Mouse (Mus musculus): ENCODE data around the gene Srrm4.

Srrm4 gene

DNA sequence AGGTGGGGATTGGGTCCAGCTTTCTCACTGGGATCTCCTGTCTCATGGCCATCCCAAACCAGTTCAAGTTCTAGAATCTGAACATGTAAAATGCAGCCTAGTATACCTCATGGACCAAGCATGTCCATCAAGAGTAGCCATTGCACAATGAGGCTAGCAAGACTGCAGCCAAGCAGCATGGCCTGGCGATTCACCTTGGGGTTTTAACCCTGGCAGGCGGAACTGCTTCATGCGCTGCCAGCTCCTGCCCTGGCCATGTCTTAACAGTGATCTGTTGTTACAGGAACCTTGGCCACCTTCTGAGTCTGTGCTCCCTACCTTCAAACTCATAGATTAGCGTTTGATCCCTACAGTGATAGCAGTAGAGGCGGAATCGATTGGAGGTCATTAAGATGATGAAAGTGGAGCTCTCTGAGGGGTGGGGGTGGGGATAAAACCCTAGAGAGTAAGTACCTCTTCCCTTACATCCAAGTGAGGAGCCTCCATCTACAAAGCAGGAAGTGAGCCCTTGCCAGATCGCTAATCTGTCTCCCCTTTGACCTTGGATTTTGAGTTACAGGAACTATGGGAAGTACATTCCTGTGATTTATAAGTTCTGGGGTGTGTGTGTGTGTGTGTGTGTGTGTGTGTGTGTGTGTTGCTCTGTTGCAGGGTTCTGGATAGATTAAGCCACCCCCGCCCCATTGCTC lies 191.4 kb downstream of the Srrm4 start:
- DNase-seq = no peak

- DNase-seq = no peak
These were observed 195.5 kb downstream of the Srrm4 start for GRCm38 (mm10) chr5:116396104-116396503.

- DNase-seq = no peak
These were observed 199.0 kb downstream of the Srrm4 start for GRCm38 (mm10) chr5:116392603-116393002.

- peak; percentile 7 to 19 for DNase-seq
These were observed 201.6 kb downstream of the Srrm4 start for GRCm38 (mm10) chr5:116389856-116390542.

DNA sequence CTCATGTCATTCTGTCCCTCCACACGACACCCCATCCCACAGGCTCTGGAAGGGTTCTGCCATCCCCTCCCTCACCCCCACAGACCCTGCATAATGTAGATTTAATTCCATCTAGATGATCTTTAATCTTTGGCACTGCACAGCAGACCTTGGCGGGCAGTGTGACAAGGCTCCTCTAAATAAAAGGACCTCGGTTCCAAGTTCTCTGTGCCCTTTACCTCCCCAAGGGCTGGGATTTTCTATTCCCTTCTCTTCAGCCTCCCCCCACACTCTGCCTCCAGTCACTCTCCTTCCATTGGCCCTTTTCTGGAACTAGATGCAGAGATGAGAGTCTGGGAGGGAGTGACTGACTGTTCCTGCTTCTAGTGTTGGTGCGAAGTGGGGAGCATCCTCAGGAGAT lies 202.3 kb downstream of the Srrm4 start:
- no peak for DNase-seq

Data from kidney, adult 8-10 months (tissue).